Mouse (Mus musculus) heart, postnatal 4 days (tissue): Measurements from ENCODE around the gene Olfr1342. TPM values are rescaled to one million over a fixed set of nuclear protein-coding genes. Genes with fewer than 3 reads are reported as not detected.

Experiments used
- DNase-seq: peaks from one replicate; pipeline ENCODE4 v3.0.0; 2021
- total RNA-seq, 2 experiments: library from RNA; stranded (reverse); gene quantifications; 2 replicates each; pipeline ENCODE4 v1.2.3; 2021

Gene Olfr1342
- not detected for total RNA-seq

DNA sequence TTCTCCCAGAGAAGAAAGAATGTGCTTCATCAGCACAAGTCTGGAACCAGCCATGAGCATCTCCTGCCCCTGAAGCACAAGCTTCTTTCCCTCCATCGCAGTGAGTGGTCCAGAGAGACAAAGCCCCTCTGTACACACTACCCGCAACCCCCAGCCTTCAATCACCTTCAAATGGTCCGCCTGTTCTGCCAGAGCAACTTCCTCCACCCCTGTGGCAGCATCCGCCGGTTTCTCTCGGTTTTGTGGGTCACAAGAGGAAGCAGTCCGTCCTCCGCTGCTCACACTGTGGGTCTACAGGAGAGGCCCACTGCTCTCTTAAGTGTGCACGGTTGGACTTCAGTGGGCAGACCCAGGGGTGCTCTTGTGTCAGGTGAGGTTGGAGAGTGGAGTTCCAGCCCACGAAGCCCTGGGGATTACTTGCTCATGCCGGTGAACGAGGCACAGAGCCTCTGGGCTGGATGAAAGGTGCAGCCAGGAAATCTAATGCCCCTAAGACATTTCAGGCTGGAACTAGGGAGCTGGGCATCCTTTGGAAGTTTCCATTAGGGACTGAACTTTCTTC, at the start of gene Olfr1342:
Olfr1342 (minus strand) TSS at position 345 of the 562 bp plus-strand sequence.
- no peak for DNase-seq

- DNase-seq = no peak
Measured at GRCm38 (mm10) chr4:118741881-118742280, 49.3 kb upstream of the Olfr1342 start.

- no peak for DNase-seq
Measured at GRCm38 (mm10) chr4:118740988-118741698, 48.6 kb upstream of the Olfr1342 start.

DNA sequence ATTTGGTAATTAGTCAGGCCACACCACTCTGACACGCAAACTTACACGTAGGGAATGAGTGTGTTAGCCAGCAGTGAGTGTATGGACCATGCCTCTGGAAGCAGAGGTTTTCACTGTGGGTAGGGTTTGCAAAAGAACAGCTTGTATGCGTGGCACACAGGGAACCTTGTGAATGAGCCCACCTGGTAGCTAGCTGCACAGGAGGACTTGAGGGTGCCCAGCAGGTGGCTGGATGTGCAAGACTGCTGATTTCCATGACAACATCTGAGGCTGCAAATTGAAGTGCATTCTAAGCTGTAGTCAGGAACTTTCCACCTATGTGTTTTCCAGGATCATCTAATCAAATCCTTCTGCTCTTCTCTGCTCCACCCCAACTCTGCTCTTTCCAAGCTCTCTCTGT, 47.0 kb upstream of the Olfr1342 start:
- DNase-seq = no peak

DNA sequence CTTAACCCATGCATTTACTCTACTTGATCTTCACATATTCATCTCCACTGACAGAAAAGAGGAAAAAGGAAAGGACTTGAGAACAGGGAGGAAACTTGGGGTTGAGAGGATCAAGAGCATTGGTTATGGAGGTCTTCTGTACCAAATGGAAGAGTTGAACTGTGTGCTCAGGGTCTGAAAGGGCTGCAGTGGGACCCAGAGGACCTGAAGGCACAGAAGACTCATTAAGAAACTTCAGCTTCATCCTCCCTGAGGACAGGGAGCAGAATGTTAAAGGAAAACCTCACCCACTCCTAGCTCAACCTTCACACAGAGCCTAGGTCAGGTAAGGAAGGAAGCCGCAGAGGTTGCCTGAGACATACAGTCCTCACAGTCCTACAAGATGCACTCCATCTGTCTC, 39.3 kb upstream of the Olfr1342 start, which contains the start of gene Olfr1339:
Olfr1339 (plus strand) TSS at position 301 of the 400 bp plus-strand sequence.
- DNase-seq = no peak

DNA sequence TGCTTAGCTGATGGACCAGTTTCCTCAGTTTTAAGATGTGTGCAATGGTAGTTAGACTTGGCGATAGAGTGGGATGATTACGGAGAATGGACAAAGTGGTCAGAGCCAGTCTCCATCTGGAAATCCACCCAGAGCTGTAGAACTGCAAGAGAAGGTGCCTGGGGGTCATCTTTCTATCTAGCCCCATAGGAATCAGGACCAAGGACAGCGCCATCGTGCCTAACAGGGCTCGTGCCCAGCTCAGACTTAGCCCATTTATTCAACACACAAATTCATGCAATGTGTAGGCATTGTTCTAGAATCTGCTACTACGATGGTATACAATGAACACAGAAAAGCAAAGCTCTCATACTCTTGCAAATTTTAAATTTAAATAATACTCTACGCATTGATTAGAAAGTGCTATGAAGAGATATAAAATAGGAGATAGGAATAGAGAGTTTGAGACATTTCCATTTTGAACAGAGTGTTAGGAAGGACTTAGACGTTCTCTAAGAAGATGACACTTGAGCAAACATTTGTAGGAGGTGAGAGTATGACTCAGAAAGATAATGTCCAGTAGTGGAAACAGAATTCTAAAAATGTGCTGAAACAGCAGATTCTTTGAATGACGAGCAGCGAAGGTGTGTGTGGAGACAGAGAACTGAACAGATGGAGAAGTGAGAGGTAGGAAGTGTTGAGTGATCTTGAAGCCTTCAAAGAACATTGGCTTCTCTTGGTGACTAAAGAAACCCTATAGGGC, 29.4 kb upstream of the Olfr1342 start:
- DNase-seq = peak; percentile 48

DNA sequence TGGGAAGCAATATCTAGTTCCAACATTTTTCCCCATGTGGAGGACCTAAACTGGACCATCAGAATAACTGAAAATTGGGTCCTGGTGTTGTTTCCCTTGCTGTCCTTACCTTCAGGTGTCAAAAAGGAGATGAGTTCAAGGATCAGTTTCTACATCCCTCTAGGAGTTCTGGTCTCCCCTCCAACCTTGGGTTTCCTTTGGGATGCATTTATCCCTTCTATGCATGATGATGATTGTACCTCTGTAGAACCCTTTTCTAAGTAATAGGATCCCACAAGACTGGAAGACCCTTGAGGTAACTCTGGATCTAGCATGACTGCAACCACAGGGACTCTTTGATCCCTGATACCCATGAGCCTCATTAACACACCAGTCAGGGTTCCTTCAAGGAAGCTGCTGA, 27.3 kb upstream of the Olfr1342 start, which contains the start of gene Olfr1340:
Olfr1340 (plus strand) TSS at position 301 of the 400 bp plus-strand sequence.
- no peak for DNase-seq

GRCm38 (mm10) chr4:118711656-118712055, 19.1 kb upstream of the Olfr1342 start:
- no peak for DNase-seq

GRCm38 (mm10) chr4:118708086-118708485, 15.5 kb upstream of the Olfr1342 start:
- no peak for DNase-seq

- no peak for DNase-seq
Measured at GRCm38 (mm10) chr4:118703223-118703622, 10.7 kb upstream of the Olfr1342 start, which contains the start of gene Olfr1341. Gene Olfr1341, plus strand, starts transcription at chr4:118703523.

- DNase-seq = no peak
Measured at GRCm38 (mm10) chr4:118693812-118694211, 1.3 kb upstream of the Olfr1342 start.

GRCm38 (mm10) chr4:118687086-118687485, 5.5 kb downstream of the Olfr1342 start:
- DNase-seq = no peak

DNA sequence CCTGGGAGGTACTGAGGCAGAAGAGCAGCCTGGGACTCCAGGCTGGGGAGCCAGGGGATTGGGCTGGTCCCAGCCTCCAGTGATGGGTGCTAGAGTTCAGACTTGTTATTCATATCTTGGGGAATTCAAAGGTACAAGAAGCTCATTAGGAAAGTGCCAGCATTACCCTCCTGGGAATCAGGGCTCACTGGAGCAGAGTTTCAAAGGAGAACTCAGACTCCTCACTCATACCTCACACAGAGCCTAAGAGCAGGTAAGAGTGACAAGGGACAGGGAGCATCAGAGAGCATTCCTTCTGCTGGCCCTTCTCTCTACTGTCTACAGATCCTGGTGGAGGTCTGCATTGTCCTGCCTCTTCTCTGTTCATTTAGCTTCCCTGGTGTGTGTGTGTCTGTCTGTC, 33.9 kb downstream of the Olfr1342 start, which contains the start of gene Olfr62:
Olfr62 (plus strand) TSS at position 301 of the 400 bp plus-strand sequence.
- no peak for DNase-seq

DNA sequence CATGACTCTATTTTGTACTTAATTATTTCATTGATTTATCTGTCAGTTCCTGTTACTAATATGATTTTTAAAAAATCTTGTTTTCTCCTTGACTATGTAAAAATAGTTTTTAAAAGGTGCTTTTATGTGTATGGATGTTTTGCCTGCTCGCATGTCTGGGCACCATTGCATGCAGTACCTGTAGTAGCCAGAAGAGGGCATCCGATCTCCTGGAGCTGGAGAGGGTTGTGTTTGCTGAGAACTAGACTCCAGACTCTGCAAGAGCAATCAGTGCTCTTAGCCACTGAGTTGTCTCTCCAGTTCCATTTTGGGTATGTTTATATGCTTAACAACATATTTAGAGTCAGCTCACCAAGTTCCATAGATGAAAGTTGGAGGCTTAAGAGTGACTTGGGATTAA, 47.3 kb downstream of the Olfr1342 start:
- peak; percentile 75 for DNase-seq

DNA sequence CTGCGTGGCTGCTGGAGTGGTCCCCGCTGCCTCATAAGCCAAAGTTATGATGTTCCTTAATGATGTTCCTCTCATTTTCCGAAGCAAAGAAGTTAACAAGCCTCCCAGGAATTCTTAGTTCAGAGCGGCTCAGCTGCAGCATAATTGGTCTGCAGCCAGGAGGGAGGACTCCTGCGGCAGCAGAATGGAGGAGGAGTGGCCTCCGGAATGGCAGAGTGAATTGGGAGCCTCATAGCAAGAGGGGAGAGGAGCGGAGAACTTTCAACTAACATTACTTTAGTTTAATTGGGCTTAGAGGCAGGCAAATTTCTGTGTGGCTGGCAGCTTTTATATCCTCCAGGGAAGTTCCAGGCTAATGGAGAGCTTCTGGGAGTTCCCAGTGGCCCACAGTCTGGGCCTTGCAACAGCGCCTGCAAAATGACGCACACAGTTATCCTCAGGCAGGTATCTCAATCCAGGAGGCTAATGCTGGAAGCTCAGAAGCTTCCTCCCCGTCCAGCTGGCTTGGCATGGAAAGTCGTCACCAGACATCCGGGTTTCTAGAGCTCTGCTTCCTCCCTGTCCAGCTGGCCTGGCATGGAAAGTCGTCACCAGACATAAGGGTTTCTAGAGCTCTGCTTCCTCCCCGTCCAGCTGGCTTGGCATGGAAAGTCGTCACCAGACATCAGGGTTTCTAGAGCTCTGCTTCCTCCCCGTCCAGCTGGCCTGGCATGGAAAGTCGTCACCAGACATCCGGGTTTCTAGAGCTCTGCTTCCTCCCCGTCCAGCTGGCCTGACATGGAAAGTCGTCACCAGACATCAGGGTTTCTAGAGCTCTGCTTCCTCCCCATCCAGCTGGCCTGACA, 50.0 kb downstream of the Olfr1342 start:
- peak; percentile 41 for DNase-seq

Other genes starting within 250 kb of the Olfr1342 start
- gene Mpl, start 235.2 kb downstream of the Olfr1342 start, total RNA-seq = under 1 TPM in 1 of 2 experiments, not detected in 1; 0.14 TPM
- gene Tie1, start 202.7 kb downstream of the Olfr1342 start, total RNA-seq = 10 to 100 TPM; 86.2 to 88.9 TPM
- gene 2610528J11Rik, start 165.8 kb downstream of the Olfr1342 start, total RNA-seq = not detected
- under 1 TPM; 0.24 to 0.32 TPM for gene Tmem125, start 148.7 kb downstream of the Olfr1342 start, total RNA-seq
- gene Cfap57, start 72.0 kb downstream of the Olfr1342 start, total RNA-seq = under 1 TPM in 1 of 2 experiments, not detected in 1; 0.18 TPM
- 10 to 100 TPM; 43.0 to 51.1 TPM for gene Ebna1bp2, start 72.0 kb downstream of the Olfr1342 start, total RNA-seq
- gene Olfr62, start 33.8 kb downstream of the Olfr1342 start, total RNA-seq = not detected
- gene Olfr1341, start 10.8 kb upstream of the Olfr1342 start, total RNA-seq = not detected
- gene Olfr1340, start 27.4 kb upstream of the Olfr1342 start, total RNA-seq = not detected
- not detected for gene Olfr1339, start 39.4 kb upstream of the Olfr1342 start, total RNA-seq
- not detected for gene Olfr1338, start 66.0 kb upstream of the Olfr1342 start, total RNA-seq
- gene Olfr1337, start 89.8 kb upstream of the Olfr1342 start, total RNA-seq = not detected
- not detected for gene Olfr1335, start 117.2 kb upstream of the Olfr1342 start, total RNA-seq
- not detected for gene Olfr1333, start 143.5 kb upstream of the Olfr1342 start, total RNA-seq
- gene Olfr1331, start 171.9 kb upstream of the Olfr1342 start, total RNA-seq = not detected
- gene Olfr1330, start 195.8 kb upstream of the Olfr1342 start, total RNA-seq = not detected
- not detected for gene Olfr1329, start 224.7 kb upstream of the Olfr1342 start, total RNA-seq
- gene Olfr1328, start 245.9 kb upstream of the Olfr1342 start, total RNA-seq = not detected